Mouse (Mus musculus) c-Kit-positive CD71-positive TER-119-negative erythroid progenitor cells, embryonic 14.5 days (primary cell): Measurements from ENCODE around the gene Lamc1.

Experiments used
- DNase-seq: peaks from one replicate; pipeline ENCODE4 v3.0.0-alpha.2; 2013; ENCODE audit warnings: low read depth

The Lamc1 gene

DNA sequence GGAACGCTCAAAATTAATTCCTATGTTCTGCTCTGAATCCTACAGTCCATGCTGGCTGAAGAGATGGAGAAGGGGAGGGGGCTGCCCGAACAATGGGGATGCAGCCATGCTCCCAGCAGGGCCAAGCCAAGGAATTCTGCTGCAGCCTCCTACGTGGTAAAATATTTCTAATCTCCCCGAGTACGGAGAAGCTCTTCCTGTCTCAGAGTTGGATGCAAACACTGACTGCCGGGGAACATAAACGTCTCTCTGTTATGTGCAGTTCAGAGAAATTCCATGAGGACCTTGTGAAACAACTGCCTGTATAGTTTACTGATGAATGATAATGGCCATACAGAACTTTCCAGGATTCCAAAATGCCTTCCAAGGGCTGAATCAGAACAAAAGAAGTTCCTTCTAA, 67.5 kb downstream of the Lamc1 start:
- DNase-seq, result no peak

DNA sequence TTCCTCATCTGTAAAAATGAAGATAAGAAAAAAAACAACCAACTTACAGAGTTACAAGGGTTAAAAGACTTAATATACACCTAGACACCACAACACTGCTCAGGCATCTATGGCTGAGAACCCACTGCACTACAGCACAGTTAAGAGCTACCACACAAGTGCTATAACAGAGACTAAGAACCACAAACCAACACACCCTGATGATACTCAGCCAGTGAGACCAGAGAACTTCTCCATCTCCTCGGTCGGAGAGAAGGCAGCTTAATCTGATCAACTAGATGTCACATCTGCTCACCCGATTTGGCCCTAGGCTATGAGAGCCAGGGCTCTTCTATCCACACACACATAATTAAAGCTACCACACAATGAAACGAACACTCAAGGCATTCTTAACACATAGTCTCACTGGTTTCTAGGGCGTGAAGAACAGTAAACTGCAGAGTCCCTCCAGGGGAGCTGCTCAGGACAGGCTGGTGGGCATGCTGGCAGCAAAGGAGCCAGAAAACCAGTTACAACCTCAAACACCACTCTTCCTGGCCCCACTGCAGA, 72.8 kb downstream of the Lamc1 start:
- DNase-seq, result no peak

DNA sequence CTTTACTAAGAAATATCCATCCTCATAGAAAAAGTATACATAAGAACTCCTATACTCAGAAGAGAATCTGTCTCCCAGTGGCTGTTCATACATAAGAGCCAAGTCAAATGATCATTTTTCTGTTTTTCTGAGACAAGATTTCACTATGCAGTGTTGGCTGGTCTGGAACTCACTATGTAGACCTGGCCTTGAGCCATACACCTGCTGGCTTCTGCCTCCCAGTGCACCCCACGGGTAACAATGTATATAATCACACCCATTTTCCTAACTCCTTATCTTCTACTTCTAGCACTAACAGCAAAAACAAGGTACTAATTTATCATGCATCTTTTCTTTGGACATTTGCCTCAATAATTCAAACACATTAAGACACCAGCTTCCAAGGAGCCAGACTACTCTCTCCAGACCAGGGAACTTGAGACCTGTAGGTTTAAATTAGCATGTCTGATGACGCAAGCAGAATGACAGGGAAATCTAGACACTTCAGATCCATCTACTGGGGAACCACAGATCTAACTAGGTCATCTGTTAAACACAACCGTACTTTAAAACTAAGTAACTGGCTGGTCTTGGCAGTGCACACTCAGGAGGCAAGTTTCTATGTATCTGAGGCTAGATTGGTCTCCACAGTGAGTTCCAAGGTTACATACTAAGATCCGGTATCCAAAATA, 79.9 kb downstream of the Lamc1 start:
- DNase-seq, result no peak

DNA sequence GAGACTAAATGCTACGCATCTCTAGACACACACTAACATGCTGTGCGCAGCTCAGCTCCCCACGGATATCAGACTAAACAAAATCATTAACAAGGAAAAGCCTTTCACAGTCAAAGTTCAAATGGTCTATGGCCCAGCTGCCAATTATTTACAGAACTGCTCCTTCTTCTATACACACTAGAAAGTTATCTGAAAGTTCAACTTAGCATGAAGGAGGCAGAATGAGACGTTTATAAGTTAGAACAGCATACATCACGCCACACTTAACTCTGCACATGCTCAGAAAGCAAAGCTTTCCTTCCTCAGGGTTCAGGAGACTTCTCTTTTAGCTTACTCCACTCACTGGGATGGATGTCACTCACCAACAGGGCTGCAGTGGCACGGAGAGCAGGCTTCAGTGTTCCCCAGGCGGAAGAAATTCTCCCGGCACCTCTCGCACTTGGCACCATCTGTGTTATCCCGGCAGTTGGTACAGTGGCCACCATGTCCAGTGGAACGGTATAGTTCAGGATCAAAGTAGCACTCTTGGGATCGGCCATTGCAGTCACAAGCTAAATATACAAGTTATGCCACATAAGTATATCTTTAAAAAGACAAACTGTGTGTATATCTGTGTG, 80.9 kb downstream of the Lamc1 start:
- no peak for DNase-seq

DNA sequence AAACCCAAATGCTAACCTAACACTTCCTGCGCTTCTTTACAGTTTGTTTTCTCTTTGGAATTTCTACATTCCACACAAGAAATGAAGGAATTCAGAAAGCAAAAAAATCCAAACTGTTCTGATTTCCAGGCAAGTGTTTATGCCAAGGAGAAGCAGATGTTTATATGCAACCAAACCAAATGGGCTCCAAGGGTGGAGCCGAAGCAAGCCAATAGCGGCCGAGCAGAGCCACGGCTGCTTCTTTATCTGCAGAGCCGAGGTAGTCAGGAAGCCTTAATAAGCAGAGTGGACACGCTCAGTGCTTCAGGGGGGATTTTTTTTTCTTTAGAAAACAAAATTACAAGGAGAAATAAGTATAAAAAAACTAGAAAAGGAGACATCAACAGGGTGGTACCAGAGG, 91.2 kb downstream of the Lamc1 start:
- DNase-seq, result peak; percentile 3

DNA sequence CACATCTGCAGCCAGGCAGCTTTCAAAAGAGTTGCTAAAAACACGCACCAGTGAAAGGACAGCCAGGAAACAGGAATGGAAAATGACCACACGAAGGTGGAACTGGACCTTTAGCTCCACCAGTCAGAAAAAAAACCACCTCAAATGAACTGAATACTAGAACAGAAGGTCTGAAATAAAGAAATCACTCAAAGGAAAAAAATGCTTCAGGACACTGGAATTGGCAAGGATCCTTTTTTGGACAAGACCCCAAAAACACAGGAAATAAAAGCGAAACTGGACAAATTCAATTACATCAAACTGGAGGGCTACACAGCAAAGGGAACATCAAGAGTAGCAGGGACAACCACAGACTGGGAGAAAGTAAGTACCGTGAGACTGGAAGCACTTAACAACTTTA, 97.0 kb downstream of the Lamc1 start:
- DNase-seq, result no peak

DNA sequence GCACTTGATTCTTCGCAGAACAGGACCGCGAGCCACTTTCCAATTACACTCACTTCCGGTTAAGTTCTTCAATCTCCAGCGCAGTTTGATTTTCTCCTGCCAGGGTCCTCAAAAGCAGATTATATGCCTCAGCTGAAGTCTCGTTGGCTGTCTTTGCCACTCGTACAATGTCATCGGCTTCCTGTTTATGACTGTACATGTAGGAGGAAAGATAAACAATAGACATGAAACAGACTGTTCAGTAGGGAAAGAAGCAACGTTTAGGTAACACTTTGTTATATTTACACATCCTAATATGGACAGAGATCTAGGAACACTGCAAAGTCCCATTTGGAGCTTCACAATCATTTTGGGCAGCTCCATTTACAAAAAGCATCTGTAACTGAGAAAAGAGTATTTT, 100.9 kb downstream of the Lamc1 start:
- DNase-seq, result no peak

DNA sequence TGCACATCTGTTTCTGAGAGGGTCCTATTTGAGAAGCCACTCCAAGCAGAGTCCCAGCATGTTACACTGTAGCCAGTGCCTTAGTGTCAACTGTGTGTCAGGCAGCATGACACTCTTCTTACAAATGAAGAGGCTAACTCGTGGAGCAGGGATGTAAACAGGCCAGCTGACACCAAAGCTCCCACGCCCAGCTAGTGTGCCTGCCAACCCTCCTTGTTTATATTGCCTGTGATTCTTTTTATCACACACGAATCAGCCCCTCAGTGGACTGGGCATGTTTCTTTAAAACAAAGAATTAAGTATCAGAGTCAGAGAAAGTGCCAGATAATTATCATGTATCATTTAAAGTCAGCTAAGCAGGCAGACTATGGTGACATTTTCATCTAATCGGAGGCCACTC, 104.7 kb downstream of the Lamc1 start:
- no peak for DNase-seq

DNA sequence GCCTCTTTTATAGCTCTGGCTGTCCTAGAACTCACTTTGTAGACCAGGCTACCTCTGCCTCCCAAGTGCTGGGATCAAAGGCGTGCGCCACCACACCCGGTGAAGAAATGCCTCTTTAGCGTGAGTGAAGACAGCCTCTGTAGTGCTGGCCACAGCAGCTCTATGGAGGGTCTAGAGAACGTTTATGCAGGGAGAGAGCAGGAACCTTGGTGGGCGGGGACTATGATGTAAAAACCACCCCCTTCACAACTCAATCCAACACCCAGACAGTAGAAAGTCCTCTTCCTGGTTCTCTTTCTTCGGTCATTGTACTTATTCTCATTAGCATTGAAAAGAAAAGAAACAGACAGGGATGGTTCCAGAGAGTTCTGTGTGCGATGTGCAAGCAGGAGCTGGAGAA, 105.5 kb downstream of the Lamc1 start:
- DNase-seq, result no peak

DNA sequence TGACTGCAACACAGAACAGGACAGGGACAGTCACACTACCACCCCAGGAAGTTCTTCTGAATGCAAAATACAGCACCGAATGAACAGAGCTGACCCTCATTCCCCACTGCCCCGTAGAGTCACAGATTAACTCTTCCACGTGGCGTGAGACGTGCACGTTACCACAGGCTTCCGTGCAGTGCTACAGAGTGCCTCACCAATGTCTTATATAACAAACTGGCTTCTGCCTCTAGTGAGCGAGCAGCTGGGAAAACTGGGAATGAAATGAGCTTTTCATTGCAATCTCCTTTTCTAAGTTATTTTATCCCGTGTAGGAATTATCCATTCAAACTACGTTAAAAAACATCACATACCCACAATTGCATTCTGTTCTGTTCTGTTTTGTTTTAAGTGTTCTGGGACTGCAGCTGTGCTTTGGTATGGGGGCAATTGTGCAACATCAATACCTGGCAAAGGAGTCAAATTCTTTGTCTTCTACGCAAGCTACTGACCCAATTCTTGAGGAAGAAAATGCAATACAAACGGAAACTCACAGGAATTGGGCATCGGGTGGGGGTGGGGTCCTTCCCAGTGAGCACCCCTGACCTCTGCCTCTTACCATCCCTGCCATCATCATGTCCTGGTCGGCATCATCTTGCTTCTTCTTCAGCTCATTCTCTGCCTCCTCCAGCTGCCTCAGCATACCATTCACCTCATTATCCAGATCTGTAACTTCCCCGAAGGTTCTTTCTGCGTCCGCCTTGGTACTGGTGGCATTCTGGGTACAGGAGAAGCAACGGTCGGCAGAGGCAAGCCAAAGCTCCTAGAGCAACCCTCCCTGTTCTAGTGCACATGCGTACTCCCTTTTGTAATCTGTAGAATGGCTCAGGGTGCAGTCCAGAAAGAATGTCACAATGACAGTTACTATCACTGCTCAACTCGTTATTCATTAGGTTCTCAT, 106.5 kb downstream of the Lamc1 start:
- no peak for DNase-seq

DNA sequence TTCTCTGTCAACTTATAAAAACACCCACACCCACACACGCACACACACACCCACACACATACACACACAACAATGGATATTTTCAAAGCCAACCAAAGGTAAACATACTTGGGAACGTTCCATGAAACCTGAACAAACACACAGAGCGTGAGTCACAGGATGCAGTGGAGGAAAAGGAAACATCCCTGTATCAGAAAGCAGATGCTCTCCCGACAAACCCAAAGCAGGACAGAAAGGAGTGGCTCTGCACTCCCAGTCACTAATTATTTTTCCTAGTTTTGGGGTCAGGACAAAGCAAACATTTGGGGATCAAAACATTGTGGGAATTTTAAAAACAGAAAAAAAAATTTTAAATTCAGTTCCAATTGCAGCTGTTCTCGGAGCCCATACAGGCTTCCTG, 108.3 kb downstream of the Lamc1 start:
- no peak for DNase-seq

DNA sequence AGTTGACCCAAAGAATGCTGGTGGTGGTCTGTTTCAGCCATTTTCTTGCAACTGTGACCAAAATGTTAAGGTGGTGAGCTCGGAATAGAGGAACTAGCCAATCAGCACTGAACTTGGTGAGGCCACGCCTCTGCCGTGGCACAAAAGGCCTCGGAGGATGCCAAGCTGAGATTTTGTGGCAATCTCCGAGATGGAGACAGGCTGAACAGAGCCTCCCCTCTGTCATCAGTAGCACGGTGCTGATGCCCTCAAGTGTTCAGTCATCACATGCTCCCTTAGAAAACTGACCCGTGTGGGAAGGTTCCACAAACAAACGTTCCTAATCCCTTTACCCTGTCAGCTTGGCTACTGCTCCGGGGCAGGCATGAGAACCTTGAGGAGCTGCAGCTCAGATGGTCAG, 113.2 kb downstream of the Lamc1 start:
- DNase-seq, result no peak

DNA sequence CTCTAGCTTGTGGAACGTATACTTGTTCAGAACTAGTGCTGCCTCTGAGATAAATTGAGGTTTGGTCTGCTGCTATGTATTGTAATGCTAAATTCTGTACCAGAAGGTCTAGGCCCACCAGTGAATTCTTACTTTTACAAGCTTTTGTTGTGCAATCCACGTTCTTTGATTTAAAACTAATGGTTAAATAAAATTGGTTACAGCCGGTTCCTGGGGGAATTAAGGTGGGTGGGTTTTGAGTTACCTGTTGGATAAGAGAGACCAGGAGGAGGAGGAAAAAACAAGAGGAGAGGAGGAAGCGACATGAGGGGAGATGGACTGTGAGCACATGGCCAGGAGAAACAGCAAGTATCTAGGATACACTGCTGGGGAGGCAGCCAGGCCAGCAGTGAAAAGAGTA, 116.1 kb downstream of the Lamc1 start:
- no peak for DNase-seq

DNA sequence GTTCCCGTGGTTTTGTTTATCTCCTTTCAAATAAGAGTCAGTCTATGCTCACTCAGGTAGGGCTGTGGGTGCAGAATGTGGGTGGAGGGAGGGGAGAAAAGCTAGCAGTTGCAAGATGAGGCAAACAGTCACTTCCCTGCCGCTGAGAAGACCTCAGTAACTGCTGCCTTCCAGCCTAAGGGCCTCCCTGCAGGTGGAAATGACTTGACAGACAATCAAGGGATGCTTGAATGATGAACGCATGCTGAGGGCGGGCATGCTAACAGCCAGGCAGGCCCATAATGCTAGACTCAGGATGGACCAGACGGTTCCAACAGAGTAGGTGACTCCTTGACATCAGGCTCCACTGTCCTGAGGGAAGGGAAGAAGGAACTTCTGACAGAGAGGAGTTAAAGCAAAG, 116.9 kb downstream of the Lamc1 start:
- no peak for DNase-seq

DNA sequence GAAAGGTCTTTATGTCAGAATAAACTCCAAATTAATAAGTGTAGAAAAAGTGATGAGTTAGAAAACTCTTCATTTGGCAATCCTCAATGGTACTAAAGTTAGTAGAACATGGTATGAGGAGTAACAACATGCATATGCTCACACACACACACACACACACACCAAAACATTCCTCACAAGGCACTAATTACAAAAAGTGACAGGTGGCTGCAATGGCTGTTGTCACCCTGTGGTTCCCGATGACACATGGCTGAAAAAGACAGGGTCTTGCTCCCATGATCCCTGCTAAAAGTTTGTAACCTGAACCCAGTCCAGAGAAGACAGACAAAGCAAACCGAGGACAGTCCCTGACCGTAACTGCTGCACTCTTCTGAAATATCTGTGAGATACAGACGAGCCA, 121.6 kb downstream of the Lamc1 start:
- DNase-seq, result no peak

DNA sequence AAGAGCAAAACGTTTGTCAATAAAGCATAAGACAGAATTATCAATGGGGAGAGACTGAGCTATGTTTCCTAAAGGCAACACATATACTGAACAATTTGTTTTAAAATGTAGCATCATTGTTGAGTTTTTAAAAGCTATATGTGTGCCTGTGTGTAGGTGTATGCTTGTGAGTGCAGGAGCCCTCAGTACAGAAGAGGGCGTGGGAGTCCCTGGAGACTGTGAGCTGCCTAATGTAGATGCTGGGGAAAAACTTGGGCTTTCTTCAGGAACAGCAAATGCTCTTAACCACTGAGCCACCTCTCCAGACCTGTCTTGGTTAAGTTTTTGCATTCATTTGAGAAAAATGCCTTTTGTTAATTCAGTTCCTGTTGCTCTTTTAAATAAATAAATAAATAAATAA, 122.4 kb downstream of the Lamc1 start:
- no peak for DNase-seq

DNA sequence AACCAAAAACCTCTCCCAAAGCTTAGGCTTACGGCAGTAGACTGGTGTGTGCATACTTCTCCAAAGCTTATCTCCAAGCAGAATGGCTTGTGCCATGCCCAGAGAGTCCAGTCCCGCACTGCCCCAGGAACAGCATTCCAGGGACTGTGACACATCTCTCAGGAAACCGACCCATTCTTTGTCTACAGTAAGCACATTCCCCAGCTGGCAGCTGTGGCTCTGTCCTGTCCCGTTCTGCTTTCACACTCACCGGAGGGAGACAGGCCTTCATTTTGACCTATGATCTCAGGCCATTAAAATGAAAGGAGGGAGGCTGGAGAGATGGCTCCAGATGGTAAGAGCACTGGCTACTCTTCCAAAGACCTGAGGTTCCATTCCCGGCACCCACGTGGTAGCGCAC, 130.4 kb downstream of the Lamc1 start:
- no peak for DNase-seq

DNA sequence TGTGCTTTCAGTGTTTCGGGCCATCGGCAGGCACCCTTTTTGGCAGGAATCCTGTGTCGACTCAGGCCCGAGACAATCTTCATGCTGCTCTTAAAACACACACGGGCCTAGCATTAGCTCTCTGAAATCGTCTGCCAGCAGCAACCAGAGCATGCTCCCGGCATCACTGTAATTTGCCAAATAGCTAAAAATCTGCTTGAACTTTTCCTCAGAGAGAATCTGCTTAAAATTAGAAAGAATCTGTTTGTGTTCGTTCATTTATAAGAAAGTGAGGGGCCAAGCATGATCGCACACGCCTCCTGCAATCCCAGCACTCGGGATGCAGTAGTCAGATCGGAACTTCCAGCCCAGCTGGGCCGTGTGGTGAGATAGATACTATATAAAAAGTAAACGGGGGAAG, 131.1 kb downstream of the Lamc1 start:
- DNase-seq, result no peak

DNA sequence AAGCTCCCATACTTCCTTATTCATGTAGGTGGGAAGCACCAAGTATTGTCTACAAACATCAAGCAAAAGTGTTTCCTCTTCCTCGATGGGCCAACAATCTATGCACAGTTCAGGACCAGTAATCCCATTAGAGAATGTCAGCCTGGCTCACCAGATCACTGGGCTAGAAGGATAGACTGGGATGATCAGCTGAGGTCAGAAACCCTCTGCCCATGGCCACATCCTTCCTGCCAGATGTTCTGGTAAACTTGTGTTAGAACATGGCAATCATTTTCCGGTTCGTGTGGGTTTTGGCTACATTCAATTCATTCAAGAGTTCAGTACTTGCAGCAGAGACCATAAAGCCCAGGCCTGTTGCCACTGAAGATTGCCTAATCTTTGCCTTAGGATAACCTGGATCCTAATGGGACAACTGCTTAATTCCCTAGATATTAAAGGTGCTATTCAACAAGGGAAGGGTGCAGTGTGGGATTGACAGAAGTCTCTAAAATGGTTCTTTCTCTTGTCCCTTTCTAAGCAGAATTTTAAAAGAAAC, 135.2 kb downstream of the Lamc1 start:
- no peak for DNase-seq

DNA sequence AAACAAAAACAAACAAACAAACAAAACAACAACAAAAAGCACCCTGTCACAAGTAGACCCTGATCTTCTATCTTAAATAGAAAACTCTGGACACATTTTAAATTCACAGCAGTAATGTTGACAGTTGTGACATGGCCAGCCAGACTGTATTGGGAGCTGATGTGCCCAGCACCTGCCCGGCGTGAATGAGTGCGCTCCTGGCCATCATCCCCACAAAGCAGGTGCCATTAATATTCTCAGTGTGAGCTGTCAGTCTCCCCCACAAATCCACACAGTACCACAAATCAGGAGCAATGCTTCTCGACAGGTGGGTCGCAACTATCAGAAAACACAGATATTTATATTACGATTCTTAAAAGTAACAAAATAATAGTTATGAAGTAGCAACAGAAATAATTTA, 139.6 kb downstream of the Lamc1 start:
- no peak for DNase-seq

DNA sequence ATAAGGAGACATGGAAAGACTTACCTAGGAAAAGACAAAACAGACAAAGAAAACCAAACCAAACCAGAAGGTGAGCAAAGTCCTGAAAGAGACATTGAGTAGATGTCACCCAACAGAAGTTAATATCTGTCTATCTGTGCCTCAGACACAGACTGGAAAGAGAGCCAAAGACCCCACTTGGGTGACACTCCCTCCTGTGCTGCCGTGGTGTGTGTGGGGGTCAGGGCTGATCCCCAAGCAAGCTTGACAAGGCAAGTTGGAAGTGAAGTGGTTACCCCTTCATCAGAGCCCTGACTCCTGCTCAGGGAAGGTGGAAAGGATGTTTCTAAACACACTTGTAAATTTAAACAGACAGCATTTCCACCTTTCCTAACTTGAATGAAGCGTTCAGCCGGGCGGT, 140.2 kb downstream of the Lamc1 start:
- no peak for DNase-seq

DNA sequence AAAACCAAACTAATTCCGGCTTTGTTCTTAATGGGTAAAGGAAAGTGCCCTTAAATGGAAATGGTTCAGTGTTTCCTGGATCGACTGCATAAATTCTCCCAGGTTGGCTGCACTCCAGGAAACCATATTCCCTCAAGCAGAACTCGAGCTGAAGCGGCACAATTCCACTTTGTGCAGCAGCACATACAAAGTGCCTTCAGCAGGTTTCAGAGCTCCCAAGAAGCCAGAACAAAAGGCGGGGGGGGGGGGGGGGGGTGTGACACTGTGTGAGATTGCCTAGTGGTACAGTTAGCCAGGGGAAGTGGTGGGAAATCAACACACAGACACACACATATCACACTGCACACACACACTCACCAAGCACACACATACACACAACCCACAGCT, 140.7 kb downstream of the Lamc1 start:
- DNase-seq, result no peak
